Mouse (Mus musculus) ZHBTc4 (cell line): ENCODE measurements at regions not wholly inside any gene's neighbourhood (a gene's known extent, or its start where the extent isn't known, plus 50 kb on each side); places are given as distances from the start of the nearest gene placed in this dataset.

Experiments used
- DNase-seq: peaks from one replicate; pipeline ENCODE4 v3.0.0-alpha.2; 2011; ENCODE audit warnings: low read depth, low spot score

- peak; percentile 11 for DNase-seq
These were observed 380.3 kb upstream of the Zfp703 start for GRCm38 (mm10) chr8:26596665-26597362.

DNA sequence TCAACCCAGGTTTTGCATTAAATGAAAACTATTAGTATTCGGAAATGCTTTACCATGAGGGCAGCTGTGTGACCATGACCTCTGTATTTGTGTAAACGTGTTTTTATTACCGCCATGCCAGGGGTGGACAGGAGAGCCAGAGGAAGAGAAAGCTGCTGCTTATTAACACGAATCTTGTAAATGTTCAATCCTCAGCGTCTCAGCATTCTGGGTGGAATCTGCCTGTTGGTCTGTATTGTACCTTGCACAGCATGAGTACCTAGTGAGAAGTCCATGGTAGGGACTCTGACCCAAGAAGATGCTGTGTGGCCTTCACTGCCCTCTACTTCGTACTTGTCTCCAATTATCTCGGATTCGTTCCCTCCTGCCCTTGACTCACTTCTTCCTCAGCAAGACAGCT lies 378.6 kb upstream of the Zfp703 start:
- no peak for DNase-seq

DNA sequence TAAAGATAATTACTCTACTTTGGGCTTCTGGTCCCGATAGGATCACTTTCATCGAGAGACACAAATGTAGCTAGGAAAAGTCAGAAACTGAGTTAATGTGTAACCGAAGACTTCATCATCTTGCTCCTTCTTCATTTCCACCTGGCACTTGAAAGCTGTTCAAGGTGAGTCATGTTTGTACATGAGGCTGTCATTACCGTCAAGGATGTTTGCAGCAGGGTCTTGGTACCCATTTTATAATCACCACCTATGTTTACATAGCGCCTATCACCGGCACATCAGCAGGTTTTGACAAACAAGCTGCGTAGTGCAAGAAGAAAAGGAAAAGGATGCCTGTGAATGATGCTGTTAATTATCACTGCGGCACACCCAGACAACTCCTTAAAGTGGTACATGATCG lies 377.0 kb upstream of the Zfp703 start:
- DNase-seq = no peak

GRCm38 (mm10) chr8:26608001-26608400 lies 369.1 kb upstream of the Zfp703 start:
- DNase-seq = no peak

DNA sequence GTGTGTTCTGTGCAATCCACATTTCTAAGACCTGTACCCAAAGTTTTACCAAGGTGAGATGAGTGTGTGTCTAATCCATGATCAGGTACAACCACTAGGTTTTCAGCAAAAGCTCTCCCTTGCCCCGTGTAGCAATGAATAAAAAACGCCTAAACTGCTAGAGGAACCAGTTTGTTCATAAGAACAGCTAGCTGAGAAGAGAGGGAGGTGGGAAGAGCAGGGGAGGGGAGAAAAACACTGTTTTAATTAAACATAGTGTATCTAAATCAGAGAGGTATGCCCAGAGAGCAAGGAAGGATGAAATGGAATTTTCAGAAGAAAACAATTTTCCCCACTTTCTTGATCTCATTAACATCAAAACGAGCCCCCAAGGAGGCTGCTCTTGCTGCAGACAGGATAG lies 368.5 kb upstream of the Zfp703 start:
- DNase-seq = no peak

GRCm38 (mm10) chr8:26612153-26612552 lies 365.0 kb upstream of the Zfp703 start:
- no peak for DNase-seq

DNA sequence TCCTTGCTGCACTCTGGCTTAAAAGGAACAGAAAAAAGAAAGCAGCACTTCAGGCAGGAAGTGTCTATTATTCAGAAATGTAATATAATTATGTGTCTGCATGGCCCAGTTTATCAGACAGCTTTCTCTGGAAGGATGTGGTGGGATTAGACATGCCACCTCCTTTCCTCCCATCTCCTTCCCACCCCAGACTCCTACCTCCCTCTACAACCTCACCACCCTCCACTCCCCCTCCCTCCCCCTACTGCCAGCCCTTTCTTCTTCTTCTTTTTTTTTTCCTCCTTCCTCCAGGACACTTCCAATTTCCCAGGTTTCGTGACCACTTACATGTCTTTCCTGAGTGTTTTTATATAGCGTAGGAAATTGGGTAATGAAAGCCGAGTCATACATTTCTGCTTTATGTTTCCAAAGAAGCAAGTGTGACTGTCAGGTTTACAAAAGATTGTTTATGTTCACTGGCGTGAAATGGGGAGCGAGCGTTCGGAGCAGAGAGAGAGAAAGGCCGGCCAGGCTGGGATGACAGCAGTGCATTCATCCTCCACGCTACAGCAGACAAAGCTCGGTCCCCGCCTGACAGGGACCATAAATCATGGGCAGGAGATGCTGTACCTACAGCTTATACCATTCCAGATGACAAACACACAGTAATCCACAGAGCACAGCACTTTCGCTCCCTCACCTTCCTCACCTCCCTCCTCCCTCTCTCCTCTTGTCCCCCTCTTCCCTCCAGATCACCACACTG lies 354.6 kb upstream of the Zfp703 start:
- no peak for DNase-seq

GRCm38 (mm10) chr8:26626186-26626585 lies 350.9 kb upstream of the Zfp703 start:
- DNase-seq = no peak

DNA sequence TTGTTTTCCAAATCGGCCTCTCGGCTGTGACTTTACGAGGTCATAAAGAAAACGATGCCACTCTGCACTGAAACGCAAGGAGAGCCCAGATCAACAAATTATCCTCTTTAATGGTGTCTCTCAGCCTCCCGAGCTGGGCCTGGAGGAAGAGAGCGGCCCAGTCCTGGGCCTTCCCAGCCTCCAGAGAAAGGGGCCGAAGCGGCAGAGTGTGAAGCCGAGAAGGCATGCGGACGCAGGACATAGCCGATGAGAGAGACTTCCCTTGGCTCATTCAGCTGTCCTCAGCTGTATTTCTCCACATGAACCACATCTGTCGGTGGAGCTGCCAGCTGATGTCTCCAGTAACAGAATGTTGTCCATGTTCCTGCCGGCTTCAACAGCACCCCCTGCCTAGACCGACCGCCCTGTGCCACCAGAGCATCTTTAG lies 350.5 kb upstream of the Zfp703 start:
- peak; percentile 18 for DNase-seq

DNA sequence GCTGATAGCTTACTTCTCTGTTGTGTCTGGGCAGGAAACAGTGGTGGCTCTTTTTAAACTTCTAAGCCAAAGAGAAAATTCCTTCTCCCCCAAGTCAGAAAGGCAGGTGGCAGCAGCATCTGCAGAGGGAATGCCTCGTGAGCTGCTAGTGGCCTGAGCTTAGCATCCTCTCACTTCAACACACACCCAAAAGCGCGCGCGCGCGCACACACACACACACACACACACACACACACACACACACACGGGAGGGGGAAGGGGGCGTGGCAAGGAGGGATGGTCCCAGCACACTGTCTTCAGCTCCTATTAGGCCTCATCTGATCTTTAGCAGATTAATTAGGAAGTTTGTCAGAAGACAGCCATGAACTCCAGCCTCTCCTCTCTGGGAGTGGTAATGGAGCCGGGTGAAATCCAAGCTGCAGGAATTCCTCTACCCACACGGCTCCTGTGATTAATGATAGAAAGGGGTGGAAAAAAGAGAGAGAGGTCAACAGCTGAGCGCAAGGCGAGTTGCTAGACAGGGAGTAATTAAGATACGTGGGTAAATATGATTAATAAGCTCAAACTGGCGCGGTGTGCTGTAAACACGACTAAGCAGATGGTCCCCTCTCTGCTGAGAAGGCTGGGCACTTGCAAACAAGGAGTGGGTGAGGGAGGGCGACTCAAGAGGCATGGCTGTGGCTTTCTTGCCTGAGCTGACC lies 349.8 kb upstream of the Zfp703 start:
- peak; percentile 42 for DNase-seq

DNA sequence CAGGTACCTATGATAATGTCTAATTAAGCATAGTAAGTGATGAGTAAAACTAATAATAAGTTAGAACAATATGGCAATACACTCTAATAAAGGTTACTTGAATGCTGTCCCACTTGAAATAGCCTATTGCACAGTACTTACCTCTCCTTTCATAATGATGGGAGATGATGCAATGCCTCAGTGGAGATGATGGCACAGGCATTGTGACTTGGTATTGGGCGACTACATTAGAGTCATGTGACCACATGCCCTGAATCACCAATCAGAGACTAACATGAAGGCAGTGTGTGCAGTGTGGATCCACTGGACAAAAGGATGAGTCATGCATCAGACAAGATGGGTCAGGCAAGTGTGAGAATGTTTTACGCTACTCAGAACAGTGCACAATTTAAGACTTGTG lies 346.6 kb upstream of the Zfp703 start:
- DNase-seq = no peak

DNA sequence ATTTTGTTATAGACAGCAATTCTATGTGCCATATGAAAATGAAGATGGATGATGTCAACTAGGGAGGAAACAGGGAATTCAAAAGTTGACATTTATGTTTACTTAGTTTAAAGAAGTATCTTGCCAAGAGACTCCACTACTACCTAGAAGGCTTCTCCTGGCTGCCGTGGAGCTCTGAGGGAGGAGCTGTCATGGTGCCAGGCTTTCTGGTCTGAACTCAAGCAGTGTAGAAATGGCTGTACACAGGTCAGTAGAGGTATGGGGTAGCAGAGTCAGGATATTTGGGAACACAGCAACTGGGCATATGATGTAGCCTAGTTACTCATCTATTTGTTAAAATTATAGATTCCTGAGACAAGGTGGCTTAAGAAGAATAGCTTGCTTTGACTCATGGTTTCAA lies 341.4 kb upstream of the Zfp703 start:
- no peak for DNase-seq

- peak; percentile 61 for DNase-seq
These were observed 331.8 kb upstream of the Zfp703 start for GRCm38 (mm10) chr8:26645375-26645774.

GRCm38 (mm10) chr8:26650287-26650686 lies 326.8 kb upstream of the Zfp703 start:
- no peak for DNase-seq

DNA sequence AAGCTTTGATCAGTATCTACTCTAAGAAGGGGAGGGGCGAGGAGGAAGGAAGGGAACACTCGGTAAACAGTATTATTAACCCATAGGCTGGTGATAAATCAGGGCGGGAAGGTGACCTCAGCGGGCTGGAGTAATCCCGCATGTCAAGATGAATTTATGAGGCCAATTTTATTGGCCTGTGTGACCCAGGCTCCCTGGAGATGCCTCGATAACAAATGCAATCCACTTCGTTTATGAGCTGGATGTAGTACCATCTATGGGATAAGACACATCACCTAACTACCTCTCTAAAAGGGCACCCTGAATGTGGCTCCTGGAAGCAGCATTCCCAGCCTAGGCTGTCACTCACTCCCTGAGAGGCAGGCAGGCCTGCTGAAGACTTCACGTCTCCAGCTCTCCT lies 321.2 kb upstream of the Zfp703 start:
- no peak for DNase-seq

DNA sequence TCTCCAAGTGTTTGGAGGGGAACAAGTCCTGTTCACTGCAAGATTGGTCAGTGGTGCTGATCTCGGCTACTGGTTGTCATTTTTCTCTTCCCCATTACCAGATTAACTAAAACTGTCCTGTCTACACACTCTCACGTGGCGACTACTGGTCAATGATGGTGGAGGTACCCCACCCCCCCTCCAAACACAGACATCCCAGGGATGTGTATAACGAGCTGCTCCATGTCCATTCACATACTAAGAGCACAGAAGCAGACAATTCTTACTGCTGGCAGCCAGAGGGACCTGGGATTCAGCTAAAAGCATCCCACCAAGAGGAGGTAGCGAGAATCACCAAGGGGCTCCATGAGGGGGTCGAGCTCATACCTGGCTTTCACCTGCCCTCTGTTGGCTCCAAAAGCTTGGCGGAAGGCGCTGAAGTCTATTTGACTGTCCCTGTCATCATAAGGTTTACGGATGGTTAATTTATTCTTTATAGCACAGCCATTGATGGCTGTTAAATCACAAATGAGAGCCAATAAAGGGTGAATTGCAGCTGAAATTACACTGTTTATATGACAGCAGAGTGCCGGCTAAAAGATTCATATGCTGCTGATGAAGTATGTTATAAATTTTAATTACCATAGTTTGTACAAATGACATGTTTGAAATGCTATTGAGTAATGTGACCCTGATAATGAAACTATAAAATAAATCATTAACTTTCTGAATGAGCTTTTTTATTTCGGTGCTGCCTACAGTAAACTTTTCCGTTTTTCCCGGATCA lies 320.6 kb upstream of the Zfp703 start:
- no peak for DNase-seq

GRCm38 (mm10) chr8:26659381-26659780 lies 317.7 kb upstream of the Zfp703 start:
- DNase-seq = no peak

GRCm38 (mm10) chr8:26669541-26669940 lies 307.6 kb upstream of the Zfp703 start:
- no peak for DNase-seq

DNA sequence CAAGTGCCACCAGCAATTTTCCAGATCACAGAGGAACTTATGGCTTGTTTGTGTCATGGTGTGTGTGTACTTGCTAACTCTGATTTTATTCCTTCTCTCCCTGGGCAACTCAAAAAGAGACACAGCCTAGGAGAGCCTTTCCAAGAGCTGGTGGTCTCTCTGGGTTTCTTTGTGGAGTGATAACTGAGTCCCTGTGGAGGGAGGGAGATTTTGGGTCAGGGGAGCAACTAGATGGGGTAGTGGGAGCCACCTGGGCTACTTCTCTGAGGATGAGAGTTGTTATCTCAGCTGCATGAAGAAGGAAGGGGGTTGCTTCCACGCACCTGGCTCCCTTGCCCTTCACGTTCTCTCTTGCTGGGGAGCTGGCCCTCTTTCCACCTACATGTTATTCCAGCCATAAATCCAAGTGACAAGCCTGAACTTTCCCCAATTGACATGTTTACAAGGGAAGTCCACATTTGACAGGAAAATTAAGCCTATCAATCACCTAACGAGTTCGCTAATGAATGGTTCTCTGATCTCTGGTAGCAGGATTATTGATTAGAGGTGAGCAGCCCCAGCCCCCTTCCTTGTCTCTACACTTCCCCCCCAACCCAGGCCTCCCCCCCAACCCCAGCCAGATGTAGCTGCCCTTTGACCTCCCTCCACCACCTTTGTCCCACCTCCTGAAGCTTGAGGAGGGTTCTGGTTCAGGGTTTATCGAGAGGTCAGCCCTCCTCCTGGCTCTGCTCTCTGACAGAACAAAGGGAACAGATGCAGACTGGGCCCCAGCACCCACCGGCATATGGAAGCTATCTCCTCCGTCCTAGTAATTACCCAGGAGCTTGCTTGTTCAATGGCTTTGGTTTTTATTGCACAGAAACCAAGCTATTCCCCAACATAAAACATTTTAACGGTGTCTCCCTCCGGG lies 304.4 kb upstream of the Zfp703 start:
- DNase-seq = no peak

DNA sequence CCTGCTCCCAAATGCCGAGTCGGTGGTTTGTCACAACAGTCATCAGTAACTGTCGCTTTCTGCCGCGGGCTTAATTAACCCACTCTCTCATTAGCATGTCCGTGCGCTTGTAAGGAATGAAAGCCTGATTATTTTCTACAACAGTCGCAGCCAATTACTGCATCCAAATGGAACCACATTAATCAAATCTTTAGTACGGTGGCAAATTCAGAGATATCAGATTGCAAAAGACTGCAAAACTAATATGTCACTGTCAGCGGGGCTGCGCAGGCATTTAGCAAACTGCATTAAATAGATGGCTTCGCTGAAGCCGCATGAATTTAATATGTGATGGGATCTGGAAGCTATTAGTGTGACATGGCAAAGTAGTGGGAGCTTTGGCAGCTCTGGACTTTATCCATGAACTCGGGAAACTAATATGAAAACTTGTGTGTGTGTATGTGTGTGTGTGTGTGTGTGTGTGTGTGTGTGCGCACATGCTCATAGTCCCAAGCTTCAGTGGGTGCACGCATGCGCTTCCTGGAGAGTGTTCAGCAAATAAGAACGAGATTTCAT lies 299.5 kb upstream of the Zfp703 start:
- no peak for DNase-seq
